Mouse (Mus musculus): ENCODE data around the gene Mdfic. TPM values are rescaled to one million over a fixed set of nuclear protein-coding genes. Genes with fewer than 3 reads are reported as not detected.

The Mdfic gene
- total RNA-seq, 2 experiments from 2014 or later, result 34.9 to 63.6 TPM

GRCm38 (mm10) chr6:15789523-15790500 lies 69.4 kb downstream of the Mdfic start:
- peak; percentile 65 to 82 for DNase-seq (ENCODE audit: low spot score in 2 of 2)

- peak in 1 of 2 experiments; percentile 33 for DNase-seq (ENCODE audit: low spot score in 2 of 2)
These were observed 72.5 kb downstream of the Mdfic start for GRCm38 (mm10) chr6:15792680-15793601.

DNA sequence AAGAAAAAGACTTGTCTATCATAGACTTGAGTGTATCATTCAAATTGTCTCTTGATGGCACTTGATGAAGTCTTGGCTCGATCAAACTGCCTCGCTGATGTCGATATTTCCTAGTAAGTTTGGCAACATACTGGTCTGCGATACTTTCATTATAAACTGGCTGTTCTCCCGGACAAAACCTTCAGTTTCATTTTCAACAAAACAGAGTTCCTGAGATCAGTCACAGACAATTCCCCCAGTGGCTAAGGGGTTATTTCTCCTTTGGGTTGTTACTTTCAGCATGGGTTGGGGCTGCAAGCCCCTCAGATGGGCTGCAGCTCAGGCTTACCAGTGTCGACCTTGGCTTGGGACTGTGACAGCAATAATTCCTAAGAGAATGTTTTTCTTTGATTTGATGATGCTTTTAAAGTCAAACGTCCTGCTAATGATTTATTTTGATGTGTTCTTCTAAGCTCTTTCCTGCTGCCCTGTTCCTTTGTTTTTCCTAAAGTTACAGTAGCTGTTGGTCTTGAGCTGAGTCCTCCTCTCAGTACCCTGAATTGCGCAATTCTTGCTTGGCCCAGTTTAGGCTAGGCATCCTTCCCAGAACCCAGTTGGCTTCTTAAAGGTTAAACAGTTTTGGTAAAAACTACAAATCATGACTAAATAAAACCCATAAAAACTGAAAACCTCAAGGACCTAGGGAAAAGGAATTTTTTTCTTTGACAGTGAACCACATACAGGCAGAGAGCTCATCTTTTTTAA lies 73.3 kb downstream of the Mdfic start:
- DNase-seq (ENCODE audit: low spot score in 2 of 2), result peak; percentile 40 to 45

DNA sequence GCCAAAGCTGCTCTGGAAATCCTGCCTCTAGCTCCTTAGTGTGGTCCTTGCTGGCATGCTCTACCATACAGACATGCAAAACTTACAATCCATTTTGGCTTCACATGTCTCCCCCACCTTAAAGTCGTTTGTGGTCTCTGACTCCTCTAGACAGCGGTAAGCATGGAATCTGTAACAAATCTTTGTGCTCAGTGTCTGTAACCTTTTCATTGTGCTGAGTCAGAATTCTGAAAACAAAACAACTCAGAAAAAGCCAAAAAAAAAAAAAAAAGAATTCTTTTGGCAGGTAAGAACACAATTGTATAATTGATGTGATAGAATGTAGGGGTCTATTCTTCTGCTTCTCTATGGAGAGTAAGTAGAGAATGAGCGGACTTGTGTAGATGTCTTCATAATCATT lies 74.3 kb downstream of the Mdfic start:
- no peak for DNase-seq (ENCODE audit: low spot score in 2 of 2)

GRCm38 (mm10) chr6:15807382-15807781 lies 86.9 kb downstream of the Mdfic start:
- no peak for DNase-seq (ENCODE audit: low spot score in 2 of 2)

- DNase-seq (ENCODE audit: low spot score in 2 of 2), result no peak
These were observed 104.8 kb downstream of the Mdfic start for GRCm38 (mm10) chr6:15825236-15825635.

- DNase-seq (ENCODE audit: low spot score in 2 of 2), result no peak
These were observed 109.4 kb downstream of the Mdfic start for GRCm38 (mm10) chr6:15829812-15830211.

DNA sequence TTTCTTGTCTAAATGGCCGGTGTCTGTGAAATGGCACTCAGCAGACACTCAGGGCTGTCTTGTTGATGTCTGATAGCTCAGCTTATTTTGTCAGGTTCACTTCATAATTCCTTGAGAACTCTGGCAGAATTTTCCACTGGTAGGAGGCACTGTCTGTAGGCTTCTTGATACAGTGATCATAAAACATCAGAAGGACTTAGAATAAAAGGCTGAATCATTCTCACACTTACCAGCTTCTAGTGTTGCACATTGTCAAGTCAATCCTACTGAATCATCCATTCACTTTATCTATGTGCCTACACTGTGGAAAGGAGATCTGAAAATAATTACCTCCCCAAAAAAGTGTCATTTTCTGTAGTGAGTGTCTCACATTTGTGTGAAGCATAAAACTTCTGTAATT lies 110.2 kb downstream of the Mdfic start:
- no peak for DNase-seq (ENCODE audit: low spot score in 2 of 2)

DNA sequence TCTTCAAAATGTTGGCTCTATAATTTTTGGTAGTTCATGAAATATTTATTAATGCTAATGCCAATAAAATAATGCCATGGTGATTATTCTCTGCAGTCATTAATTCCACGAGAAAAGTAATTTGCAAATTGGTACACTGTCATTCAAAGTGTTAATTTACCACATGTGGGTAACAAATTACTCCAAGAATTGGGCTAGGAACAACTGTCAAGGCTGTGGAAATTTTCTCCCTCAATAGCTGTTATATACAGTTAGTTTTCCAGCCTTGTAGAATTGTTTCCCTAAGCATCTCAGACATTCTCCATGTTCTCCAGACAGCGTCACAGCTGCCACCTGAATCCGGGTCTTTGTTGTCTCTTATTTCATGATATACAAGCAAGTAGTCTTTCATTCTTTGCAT lies 117.2 kb downstream of the Mdfic start:
- DNase-seq (ENCODE audit: low spot score in 2 of 2), result no peak

DNA sequence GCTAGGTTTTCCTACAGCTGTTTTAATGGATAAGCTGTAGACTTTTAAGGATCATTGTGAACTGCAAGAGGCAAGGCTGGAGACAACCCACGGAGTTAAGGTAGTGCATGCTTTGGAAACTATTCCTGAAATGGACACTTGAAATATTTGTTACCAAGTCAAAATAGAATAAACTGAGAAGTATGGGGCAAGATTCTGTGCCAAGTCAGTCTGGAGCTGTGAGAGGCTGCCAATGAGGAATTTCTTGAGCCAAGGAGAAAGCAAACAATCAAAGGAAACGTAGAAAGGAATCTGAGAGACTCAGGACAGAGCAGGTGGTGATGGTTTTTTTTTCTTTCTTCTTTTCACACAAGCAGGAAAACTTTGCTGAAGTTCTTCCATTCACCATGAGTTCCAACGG lies 119.4 kb downstream of the Mdfic start:
- no peak for DNase-seq (ENCODE audit: low spot score in 2 of 2)

- no peak for DNase-seq (ENCODE audit: low spot score in 2 of 2)
These were observed 120.0 kb downstream of the Mdfic start for GRCm38 (mm10) chr6:15840429-15840828.

DNA sequence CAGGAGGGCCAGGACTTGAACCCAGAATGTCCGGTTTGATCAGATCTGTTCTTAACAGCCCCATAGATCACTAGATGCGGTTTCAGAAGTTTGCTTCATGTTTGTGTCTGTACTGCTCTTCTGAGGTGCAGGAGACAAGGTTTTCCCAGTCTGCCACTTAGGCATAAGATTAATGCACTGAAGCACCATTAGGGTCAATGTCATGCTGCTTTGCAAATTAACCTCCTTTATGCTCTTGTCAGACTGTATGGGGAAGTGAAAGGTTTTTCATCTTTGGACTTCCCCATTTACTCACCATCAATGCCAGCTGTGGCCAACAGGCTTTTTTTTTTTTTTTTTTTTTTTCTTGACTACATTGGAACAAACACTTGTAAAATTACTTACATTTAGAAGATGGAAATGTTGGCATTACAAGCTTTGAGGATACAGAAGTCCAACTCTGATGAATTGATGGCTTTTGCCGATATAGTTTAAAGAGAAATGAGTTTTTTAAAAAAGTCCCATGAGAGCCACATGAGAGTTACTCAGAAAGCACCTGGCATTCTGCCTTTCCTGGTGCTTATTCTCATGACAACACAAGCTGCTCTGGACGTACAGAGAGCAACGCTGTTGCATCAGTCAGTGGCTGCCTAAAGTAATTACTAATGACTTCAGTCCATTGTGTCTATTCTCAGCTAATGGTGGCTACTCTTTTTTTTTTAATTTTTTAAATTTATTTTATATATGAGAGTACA lies 121.2 kb downstream of the Mdfic start:
- no peak for DNase-seq (ENCODE audit: low spot score in 2 of 2)

- no peak for DNase-seq (ENCODE audit: low spot score in 2 of 2)
These were observed 122.8 kb downstream of the Mdfic start for GRCm38 (mm10) chr6:15843295-15843694.

DNA sequence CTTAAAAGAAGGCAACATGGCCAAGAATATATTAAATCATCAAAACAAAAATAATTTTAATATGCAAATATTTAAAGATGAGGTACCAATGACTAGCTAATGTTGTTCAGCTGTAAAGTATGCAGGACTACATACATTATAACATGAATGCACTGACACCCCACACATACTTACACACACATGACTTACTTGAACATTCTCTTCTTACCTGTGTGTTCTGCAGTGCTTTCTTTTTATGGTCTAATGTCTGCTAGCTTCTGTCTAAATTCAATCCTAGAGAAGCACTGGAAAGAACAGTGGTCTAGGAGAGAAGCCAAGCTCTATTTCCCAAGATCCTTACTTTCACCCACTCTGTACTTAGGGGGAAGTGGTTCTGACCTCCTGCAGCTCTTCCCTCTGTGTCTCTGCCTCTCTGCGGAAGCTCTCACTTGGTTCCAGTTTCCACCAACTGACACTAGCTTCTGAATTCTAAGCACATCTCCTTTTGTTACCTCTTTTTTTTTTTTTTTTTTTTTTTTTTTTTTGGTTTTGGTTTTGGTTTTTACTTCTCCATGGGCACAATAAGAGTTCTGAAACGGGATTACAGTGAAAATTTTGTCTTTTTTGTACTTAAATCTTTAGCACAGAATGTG lies 125.4 kb downstream of the Mdfic start:
- DNase-seq (ENCODE audit: low spot score in 2 of 2), result no peak
